Mouse (Mus musculus) embryonic facial prominence, embryonic 11.5 days (tissue): ENCODE data around the gene Galnt17. TPM values are rescaled to one million over a fixed set of nuclear protein-coding genes. Genes with fewer than 3 reads are reported as not detected.
A peak's percentile ranks its signal among the peaks of the same experiment; 100 is the strongest.

ENCODE experiments used
- ATAC-seq: fragments of 200-750 bp; cut with Nextera tagmentation; replicated peaks from 2 replicates; pipeline ENCODE4 v1.8.0; 2017; ENCODE audit warnings: low read depth; ENCODE audit not compliant: insufficient number of reproducible peaks, low FRiP score, low TSS enrichment
- DNase-seq: peaks from one replicate; pipeline ENCODE4 v3.0.0-alpha.2; 2015; ENCODE audit warnings: low spot score
- H3K27ac ChIP-seq: fragments of 300-500 bp; sonication (generic); replicated peaks from 2 replicates; pipeline ENCODE4 v1.5.1; 2014; ENCODE audit warnings: mild to moderate bottlenecking, low read depth, low read length, control low read depth
- H3K27me3 ChIP-seq: fragments of 300-500 bp; sonication (generic); 2 replicates; pipeline ENCODE4 v1.6.1; 2014; ENCODE audit warnings: mild to moderate bottlenecking, low read length, moderate library complexity, mixed read lengths; ENCODE audit not compliant: control insufficient read depth, insufficient read depth
- H3K36me3 ChIP-seq: fragments of 300-500 bp; sonication (generic); replicated peaks from 2 replicates; pipeline ENCODE4 v1.6.1; 2014; ENCODE audit warnings: low read depth, mild to moderate bottlenecking, low read length, moderate library complexity, mixed read lengths; ENCODE audit not compliant: control insufficient read depth, insufficient read depth
- H3K4me1 ChIP-seq: fragments of 300-500 bp; sonication (generic); 2 replicates; pipeline ENCODE4 v1.6.1; 2014; ENCODE audit warnings: low read length, mixed read lengths; ENCODE audit not compliant: control insufficient read depth, insufficient read depth
- H3K4me2 ChIP-seq: fragments of 300-500 bp; sonication (generic); 2 replicates; pipeline ENCODE4 v1.6.1; 2014; ENCODE audit warnings: low read depth, mild to moderate bottlenecking, control low read depth, low read length, moderate library complexity
- H3K4me3 ChIP-seq: fragments of 300-500 bp; sonication (generic); 2 replicates; pipeline ENCODE4 v1.5.1; 2014; ENCODE audit warnings: low read depth, low read length, control low read depth
- H3K9ac ChIP-seq: fragments of 300-500 bp; sonication (generic); replicated peaks from 2 replicates; pipeline ENCODE4 v1.6.1; 2014; ENCODE audit warnings: mild to moderate bottlenecking, control low read depth, low read length
- H3K9me3 ChIP-seq: fragments of 300-500 bp; sonication (generic); replicated peaks from 2 replicates; pipeline ENCODE4 v1.6.1; 2016; ENCODE audit warnings: mild to moderate bottlenecking, low read length, inconsistent platforms, mixed read lengths; ENCODE audit not compliant: control insufficient read depth
- WGBS: fragments of 180-500 bp; shearing (Covaris S2); extraction: QIAGEN DNeasy Blood & Tissue Kit; methylation state at CpG from one replicate; pipeline ENCODE4 v1.1.7; 2014; 5-methylcytosine and 5-hydroxymethylcytosine counted together
- polyA plus RNA-seq: library from polyadenylated mRNA; unstranded; fragments of >200 nt; fragmentation: Nextera tagmentation; extraction: Ambion mirVana; gene quantifications from 2 replicates; pipeline ENCODE4 v1.2.1, GENCODE M21; 2014

The Galnt17 gene
- polyA plus RNA-seq, 1 experiment from 2014 or later, result 0.79 TPM

GRCm38 (mm10) chr5:131306321-131306907 is 1.9 kb downstream of the Galnt17 start:
- Histone ChIP-seq H3K27me3 (peaks cover 23% of the 10 kb centered on the region), H3K36me3 (no peaks in the 10 kb centered on the region), H3K9me3 (no peaks in the 10 kb centered on the region), H3K4me3 (peak overlapping the region; percentile 51), H3K27ac (no peak overlapping the region), H3K4me1 (peaks cover 6% of the 10 kb centered on the region), H3K9ac (peak overlapping the region; percentile 43; the same call in 1 of the 2 replicates), H3K4me2 (peak overlapping the region; percentile 93)
- DNase-seq (peak; percentile 33), ATAC-seq (no peak)
- under 1% methylated on average over 39 of the region's 39 CpGs for WGBS

- H3K36me3 ChIP-seq, result no peaks in the 10 kb centered on the region
- WGBS, result 74% methylated on average over 5 of the region's 5 CpGs
- H3K9me3 ChIP-seq, result no peaks in the 10 kb centered on the region
- H3K27me3 ChIP-seq, result peaks cover 23% of the 10 kb centered on the region
- H3K4me3 ChIP-seq, result no peak overlapping the region
- no peak overlapping the region for H3K27ac ChIP-seq
- ATAC-seq (no peak), DNase-seq (no peak)
- H3K9ac ChIP-seq, result no peak overlapping the region
- H3K4me1 ChIP-seq, result peaks cover 6% of the 10 kb centered on the region
- H3K4me2 ChIP-seq, result no peak overlapping the region
These were observed 3.1 kb downstream of the Galnt17 start for GRCm38 (mm10) chr5:131305223-131305622.

- H3K27ac ChIP-seq, result no peak overlapping the region
- H3K27me3 ChIP-seq, result peaks cover 14% of the 10 kb centered on the region
- H3K9ac ChIP-seq, result no peak overlapping the region
- H3K9me3 ChIP-seq, result no peaks in the 10 kb centered on the region
- WGBS, result 89% methylated on average over 3 of the region's 3 CpGs
- DNase-seq (no peak), ATAC-seq (no peak)
- no peaks in the 10 kb centered on the region for H3K36me3 ChIP-seq
- peaks cover 4% of the 10 kb centered on the region for H3K4me1 ChIP-seq
- H3K4me2 ChIP-seq, result no peak overlapping the region
- no peak overlapping the region for H3K4me3 ChIP-seq
These were observed 6.8 kb downstream of the Galnt17 start for GRCm38 (mm10) chr5:131301526-131301925.

GRCm38 (mm10) chr5:131293726-131294449 is 14.4 kb downstream of the Galnt17 start:
- H3K36me3 ChIP-seq, result no peaks in the 10 kb centered on the region
- no peaks in the 10 kb centered on the region for H3K9me3 ChIP-seq
- no peak overlapping the region for H3K27ac ChIP-seq
- DNase-seq, result no peak
- ATAC-seq, result no peak
- H3K9ac ChIP-seq, result no peak overlapping the region
- no peaks in the 10 kb centered on the region for H3K27me3 ChIP-seq
- WGBS, result 90% methylated on average over 16 of the region's 16 CpGs
- H3K4me1 ChIP-seq, result no peaks in the 10 kb centered on the region
- no peak overlapping the region for H3K4me2 ChIP-seq
- no peak overlapping the region for H3K4me3 ChIP-seq

GRCm38 (mm10) chr5:131287091-131287490 is 21.2 kb downstream of the Galnt17 start:
- Histone ChIP-seq H3K9me3 (no peaks in the 10 kb centered on the region), H3K4me1 (no peaks in the 10 kb centered on the region), H3K4me2 (no peak overlapping the region), H3K9ac (no peak overlapping the region), H3K36me3 (no peaks in the 10 kb centered on the region), H3K27ac (no peak overlapping the region), H3K27me3 (no peaks in the 10 kb centered on the region), H3K4me3 (no peak overlapping the region)
- DNase-seq (no peak), ATAC-seq (no peak)
- 93% methylated on average over 6 of the region's 6 CpGs for WGBS

- Histone ChIP-seq H3K27me3 (no peaks in the 10 kb centered on the region), H3K9me3 (no peaks in the 10 kb centered on the region), H3K27ac (no peak overlapping the region), H3K36me3 (no peaks in the 10 kb centered on the region), H3K4me2 (no peak overlapping the region), H3K9ac (no peak overlapping the region), H3K4me1 (no peaks in the 10 kb centered on the region), H3K4me3 (no peak overlapping the region)
- 87% methylated on average over 2 of the region's 2 CpGs for WGBS
- ATAC-seq (no peak), DNase-seq (no peak)
These were observed 21.6 kb downstream of the Galnt17 start for GRCm38 (mm10) chr5:131286680-131287079.

GRCm38 (mm10) chr5:131280349-131280748 is 27.9 kb downstream of the Galnt17 start:
- H3K27me3 ChIP-seq, result no peaks in the 10 kb centered on the region
- WGBS, result 34% methylated on average over 2 of the region's 2 CpGs
- no peak overlapping the region for H3K9ac ChIP-seq
- H3K36me3 ChIP-seq, result no peaks in the 10 kb centered on the region
- H3K27ac ChIP-seq, result no peak overlapping the region
- no peak overlapping the region for H3K4me2 ChIP-seq
- no peaks in the 10 kb centered on the region for H3K4me1 ChIP-seq
- no peak for DNase-seq
- no peak for ATAC-seq
- H3K4me3 ChIP-seq, result no peak overlapping the region
- H3K9me3 ChIP-seq, result no peaks in the 10 kb centered on the region

- DNase-seq (no peak), ATAC-seq (no peak)
- no peak overlapping the region for H3K27ac ChIP-seq
- no peak overlapping the region for H3K4me2 ChIP-seq
- H3K9me3 ChIP-seq, result no peaks in the 10 kb centered on the region
- H3K27me3 ChIP-seq, result no peaks in the 10 kb centered on the region
- no peak overlapping the region for H3K9ac ChIP-seq
- H3K36me3 ChIP-seq, result no peaks in the 10 kb centered on the region
- no peak overlapping the region for H3K4me3 ChIP-seq
- no peaks in the 10 kb centered on the region for H3K4me1 ChIP-seq
- 76% methylated on average over 10 of the region's 10 CpGs for WGBS
These were observed 29.0 kb downstream of the Galnt17 start for GRCm38 (mm10) chr5:131279286-131279685.
